Mouse (Mus musculus): ENCODE results near the gene St3gal5. TPM values are rescaled to one million over a fixed set of nuclear protein-coding genes. Genes with fewer than 3 reads are reported as not detected.

The St3gal5 gene
- polyA plus RNA-seq, 1 experiment from 2014 or later, result 38.2 TPM

DNA sequence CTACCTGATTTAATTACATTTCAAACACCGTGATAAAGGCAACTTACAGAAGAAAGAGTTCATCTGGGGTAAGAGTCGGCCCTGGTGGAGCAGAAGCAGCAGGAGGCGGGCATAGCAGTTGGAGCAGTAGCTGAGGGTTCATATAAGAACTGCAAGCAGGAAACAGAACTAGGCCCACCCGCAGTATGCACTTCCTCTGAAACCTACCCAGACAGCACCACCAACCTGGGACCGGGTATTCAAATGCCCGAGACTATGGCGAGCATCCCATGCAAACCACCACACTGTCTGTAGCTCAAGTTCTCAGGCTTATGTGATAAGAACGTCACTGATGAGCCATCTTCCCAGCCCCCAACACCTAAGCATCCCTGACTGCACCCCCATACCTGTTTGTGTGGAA lies 58.3 kb downstream of the St3gal5 start:
- Histone ChIP-seq H3K4me2 (no peak overlapping the region), H3K9ac (no peak overlapping the region), H3K27ac (no peak overlapping the region), H3K27me3 (replicated peaks) (no peaks in the 10 kb centered on the region), H3K4me1 (no peaks in the 10 kb centered on the region), H3K9me3 (no peaks in the 10 kb centered on the region), H3K4me3 (replicated peaks) (no peak overlapping the region), H3K36me3 (no peaks in the 10 kb centered on the region)
- no peak for ATAC-seq (ENCODE audit: insufficient read depth, low FRiP score, low read depth)
- WGBS, result 88% methylated on average over 8 of the region's 8 CpGs

DNA sequence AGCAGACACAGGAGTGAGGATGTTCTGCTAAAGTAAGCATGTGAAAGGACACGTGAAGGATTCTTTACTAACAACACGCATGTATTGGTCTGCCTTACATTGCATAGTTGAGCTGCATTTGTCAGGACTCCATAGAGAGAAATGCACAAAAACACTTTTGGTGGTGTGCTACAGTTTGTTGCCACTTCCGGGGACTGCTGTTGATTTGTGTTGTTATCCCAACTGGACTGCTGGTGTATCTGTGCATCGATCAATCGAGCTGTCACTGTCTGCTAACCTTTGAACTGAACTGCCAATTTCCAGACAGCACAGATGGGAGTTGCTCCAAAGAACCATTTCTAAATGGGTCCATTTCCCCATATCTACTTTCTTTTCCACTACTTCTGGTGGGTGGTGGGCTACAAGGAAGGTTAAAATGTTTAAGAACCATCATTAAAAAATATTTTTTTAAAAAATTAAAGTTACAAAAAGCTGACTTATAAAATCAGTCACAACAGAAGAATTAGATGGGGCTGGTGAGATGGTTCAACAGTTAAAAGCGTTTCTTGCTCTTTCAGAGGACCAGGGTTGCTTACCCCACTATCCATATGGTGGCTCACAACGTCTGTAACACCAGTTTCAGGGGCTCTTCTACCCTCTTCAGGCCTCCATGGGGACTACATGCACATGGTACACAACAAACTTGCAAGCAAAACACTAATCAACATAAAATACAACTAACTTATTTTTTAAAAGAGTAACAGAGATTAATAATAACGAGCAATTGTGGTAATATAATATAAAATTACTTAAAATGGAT lies 61.8 kb downstream of the St3gal5 start:
- no peaks in the 10 kb centered on the region for H3K4me1 ChIP-seq
- H3K9ac ChIP-seq, result no peak overlapping the region
- no peak overlapping the region for H3K27ac ChIP-seq
- no peak overlapping the region for H3K4me3 ChIP-seq (replicated peaks)
- H3K36me3 ChIP-seq, result no peaks in the 10 kb centered on the region
- H3K9me3 ChIP-seq, result no peaks in the 10 kb centered on the region
- WGBS, result 84% methylated on average over 8 of the region's 8 CpGs
- H3K27me3 ChIP-seq (replicated peaks), result no peaks in the 10 kb centered on the region
- no peak for ATAC-seq (ENCODE audit: insufficient read depth, low FRiP score, low read depth)
- no peak overlapping the region for H3K4me2 ChIP-seq

- Histone ChIP-seq H3K4me3 (replicated peaks) (no peak overlapping the region), H3K36me3 (no peaks in the 10 kb centered on the region), H3K27me3 (replicated peaks) (no peaks in the 10 kb centered on the region), H3K27ac (no peak overlapping the region), H3K9me3 (no peaks in the 10 kb centered on the region), H3K9ac (no peak overlapping the region), H3K4me1 (peaks cover 6% of the 10 kb centered on the region; the same call in 1 of the 2 replicates), H3K4me2 (no peak overlapping the region)
- 68% methylated on average over 10 of the region's 10 CpGs for WGBS
- no peak for ATAC-seq (ENCODE audit: insufficient read depth, low FRiP score, low read depth)
Measured at GRCm38 (mm10) chr6:72159861-72160395, 62.5 kb downstream of the St3gal5 start.

- Histone ChIP-seq H3K27ac (no peak overlapping the region), H3K4me3 (replicated peaks) (no peak overlapping the region), H3K36me3 (no peaks in the 10 kb centered on the region), H3K9me3 (no peaks in the 10 kb centered on the region), H3K4me2 (no peak overlapping the region), H3K9ac (no peak overlapping the region), H3K4me1 (peaks cover 8% of the 10 kb centered on the region; the same call in 1 of the 2 replicates), H3K27me3 (replicated peaks) (no peaks in the 10 kb centered on the region)
- 80% methylated on average over 3 of the region's 3 CpGs for WGBS
- no peak for ATAC-seq (ENCODE audit: insufficient read depth, low FRiP score, low read depth)
Measured at GRCm38 (mm10) chr6:72160991-72161390, 63.6 kb downstream of the St3gal5 start.

- Histone ChIP-seq H3K27ac (no peak overlapping the region), H3K27me3 (replicated peaks) (no peaks in the 10 kb centered on the region), H3K4me3 (replicated peaks) (no peak overlapping the region), H3K9ac (no peak overlapping the region), H3K4me1 (peaks cover 8% of the 10 kb centered on the region; the same call in 1 of the 2 replicates), H3K36me3 (no peaks in the 10 kb centered on the region), H3K4me2 (no peak overlapping the region), H3K9me3 (no peaks in the 10 kb centered on the region)
- no peak for ATAC-seq (ENCODE audit: insufficient read depth, low FRiP score, low read depth)
- WGBS, result 70% methylated on average over 5 of the region's 5 CpGs
Measured at GRCm38 (mm10) chr6:72161751-72162150, 64.4 kb downstream of the St3gal5 start.

DNA sequence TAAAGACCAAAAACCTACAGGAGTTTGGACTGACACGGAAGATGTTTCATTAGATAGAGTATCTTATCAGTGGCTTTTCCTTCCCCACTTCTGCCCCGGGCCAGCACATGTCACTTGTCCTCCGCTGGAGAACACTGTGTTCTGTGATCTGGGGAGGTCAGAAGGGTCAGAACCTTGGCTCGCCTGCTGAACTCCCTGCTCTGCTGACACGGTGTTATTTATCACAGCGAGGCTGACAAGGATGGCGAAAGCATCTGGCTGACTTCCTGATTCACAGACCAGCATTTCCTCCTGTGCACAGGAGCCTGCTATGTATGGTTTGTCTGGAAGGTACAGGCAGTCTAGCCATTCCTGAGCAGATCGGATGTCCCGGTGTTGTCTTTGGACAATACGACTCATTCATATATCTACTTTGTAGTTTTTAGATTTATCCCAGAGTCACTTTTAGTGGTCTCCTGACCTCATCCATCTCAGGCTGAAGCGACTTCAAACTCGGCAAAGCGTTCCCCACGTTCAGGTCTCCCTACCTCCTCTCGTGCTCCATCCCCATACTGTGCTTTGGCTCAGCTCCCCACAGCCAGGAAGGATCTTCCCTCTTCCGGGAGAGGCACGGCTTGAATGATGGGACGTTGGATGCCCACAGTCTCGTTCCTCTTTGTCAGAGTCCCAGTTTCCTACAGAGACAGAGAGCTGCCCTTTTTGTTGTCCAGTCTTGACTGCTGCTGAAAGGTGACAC lies 64.9 kb downstream of the St3gal5 start:
- no peak overlapping the region for H3K9ac ChIP-seq
- H3K27me3 ChIP-seq (replicated peaks), result no peaks in the 10 kb centered on the region
- ATAC-seq (ENCODE audit: insufficient read depth, low FRiP score, low read depth), result peak; percentile 25; the same call in 1 of the 2 replicates
- no peaks in the 10 kb centered on the region for H3K36me3 ChIP-seq
- H3K27ac ChIP-seq, result no peak overlapping the region; the same call in 1 of the 2 replicates
- H3K4me1 ChIP-seq, result peaks cover 8% of the 10 kb centered on the region; the same call in 1 of the 2 replicates
- WGBS, result 15% methylated on average over 19 of the region's 19 CpGs
- H3K9me3 ChIP-seq, result no peaks in the 10 kb centered on the region
- peak overlapping the region; percentile 1; the same call in 1 of the 2 replicates for H3K4me2 ChIP-seq
- no peak overlapping the region for H3K4me3 ChIP-seq (replicated peaks)

DNA sequence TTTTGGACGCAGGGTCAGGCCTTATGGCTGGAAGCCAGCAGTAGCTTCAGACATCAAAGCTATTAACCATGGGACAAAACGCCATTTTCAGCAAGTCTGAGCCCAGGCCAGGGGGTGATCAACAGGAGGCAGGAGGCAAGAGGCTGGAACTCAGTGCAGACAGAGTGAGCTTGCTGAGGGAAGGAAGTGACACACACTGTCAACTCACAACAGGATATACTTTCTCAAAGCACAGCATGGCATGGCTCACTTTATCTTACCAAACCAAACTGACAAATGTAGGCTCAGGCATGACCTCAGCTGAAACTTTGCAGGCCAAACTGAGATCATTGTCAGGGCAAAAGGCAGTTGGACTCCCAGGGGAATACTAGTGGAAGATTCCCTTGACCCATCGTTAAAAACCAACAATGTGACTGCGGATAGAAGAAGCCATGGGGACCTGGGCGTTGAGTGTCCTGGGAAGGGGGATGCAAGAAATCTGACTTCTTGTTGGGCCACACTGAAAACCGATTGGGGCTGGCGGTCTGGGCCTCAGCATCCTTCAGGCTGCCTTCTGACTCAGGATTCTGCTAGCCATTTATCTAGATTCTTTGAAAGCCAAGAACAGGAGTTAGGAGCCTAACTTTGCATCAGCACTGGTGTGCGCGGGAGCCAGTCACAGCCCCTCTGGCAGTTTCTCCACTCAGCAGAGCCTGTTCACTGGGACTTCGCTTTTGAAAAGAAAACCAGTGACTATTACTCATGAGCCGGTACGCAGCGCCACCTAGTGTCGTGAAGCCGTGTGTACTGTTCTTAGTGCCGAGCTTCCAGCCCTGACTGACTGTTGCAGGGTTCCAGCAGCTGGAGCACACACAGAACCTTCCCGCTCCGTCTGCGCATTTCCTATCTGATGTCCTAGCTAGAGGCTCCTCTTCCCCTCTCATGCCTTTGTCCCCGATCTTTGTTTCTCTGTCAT lies 67.2 kb downstream of the St3gal5 start:
- 20% methylated on average over 20 of the region's 20 CpGs for WGBS
- Histone ChIP-seq H3K36me3 (no peaks in the 10 kb centered on the region), H3K4me2 (peak overlapping the region; percentile 19; the same call in 1 of the 2 replicates), H3K4me3 (replicated peaks) (no peak overlapping the region), H3K9me3 (no peaks in the 10 kb centered on the region), H3K4me1 (peaks cover 8% of the 10 kb centered on the region; the same call in 1 of the 2 replicates), H3K27me3 (replicated peaks) (no peaks in the 10 kb centered on the region), H3K27ac (no peak overlapping the region), H3K9ac (no peak overlapping the region)
- peak; percentile 76; the same call in 1 of the 2 replicates for ATAC-seq (ENCODE audit: insufficient read depth, low FRiP score, low read depth)

- Histone ChIP-seq H3K4me2 (no peak overlapping the region), H3K27ac (no peak overlapping the region), H3K36me3 (no peaks in the 10 kb centered on the region), H3K9me3 (no peaks in the 10 kb centered on the region), H3K27me3 (replicated peaks) (no peaks in the 10 kb centered on the region), H3K4me3 (replicated peaks) (no peak overlapping the region), H3K4me1 (peaks cover 8% of the 10 kb centered on the region; the same call in 1 of the 2 replicates), H3K9ac (no peak overlapping the region)
- ATAC-seq (ENCODE audit: insufficient read depth, low FRiP score, low read depth), result no peak
- WGBS, result 40% methylated on average over 2 of the region's 2 CpGs
Measured at GRCm38 (mm10) chr6:72165907-72166306, 68.5 kb downstream of the St3gal5 start.

- no peaks in the 10 kb centered on the region for H3K9me3 ChIP-seq
- no peak for ATAC-seq (ENCODE audit: insufficient read depth, low FRiP score, low read depth)
- H3K36me3 ChIP-seq, result no peaks in the 10 kb centered on the region
- no peak overlapping the region for H3K4me2 ChIP-seq
- WGBS, result 84% methylated on average over 3 of the region's 3 CpGs
- no peak overlapping the region for H3K27ac ChIP-seq
- no peak overlapping the region for H3K4me3 ChIP-seq (replicated peaks)
- no peak overlapping the region for H3K9ac ChIP-seq
- no peaks in the 10 kb centered on the region for H3K4me1 ChIP-seq
- no peaks in the 10 kb centered on the region for H3K27me3 ChIP-seq (replicated peaks)
Measured at GRCm38 (mm10) chr6:72171391-72171790, 74.0 kb downstream of the St3gal5 start.

DNA sequence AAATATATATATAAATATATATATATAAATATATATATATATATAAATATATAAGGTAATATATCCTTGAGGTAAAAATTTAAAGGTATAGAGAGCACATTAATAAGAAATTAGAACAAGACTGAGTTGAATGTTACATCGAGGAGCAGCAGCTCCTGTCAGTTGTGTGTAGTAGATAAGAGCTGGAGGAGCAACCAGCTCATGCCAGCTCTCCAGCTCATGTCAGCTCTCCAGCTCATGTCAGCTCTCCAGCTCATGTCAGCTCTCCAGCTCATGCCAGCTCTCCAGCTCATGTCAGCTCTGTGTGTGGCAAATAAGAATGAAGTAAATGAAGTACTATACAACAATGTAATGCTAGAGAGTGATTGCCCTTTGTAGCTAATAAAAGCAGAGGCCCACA lies 76.0 kb downstream of the St3gal5 start:
- no peaks in the 10 kb centered on the region for H3K36me3 ChIP-seq
- H3K4me2 ChIP-seq, result no peak overlapping the region
- no peak for ATAC-seq (ENCODE audit: insufficient read depth, low FRiP score, low read depth)
- H3K4me3 ChIP-seq (replicated peaks), result no peak overlapping the region
- no peaks in the 10 kb centered on the region for H3K27me3 ChIP-seq (replicated peaks)
- no peaks in the 10 kb centered on the region for H3K4me1 ChIP-seq
- 78% methylated on average over 1 of the region's 1 CpGs for WGBS
- no peak overlapping the region for H3K27ac ChIP-seq
- no peak overlapping the region for H3K9ac ChIP-seq
- H3K9me3 ChIP-seq, result no peaks in the 10 kb centered on the region

GRCm38 (mm10) chr6:72175419-72175818 lies 78.0 kb downstream of the St3gal5 start:
- Histone ChIP-seq H3K9ac (no peak overlapping the region), H3K4me1 (peaks cover 12% of the 10 kb centered on the region; the same call in 1 of the 2 replicates), H3K9me3 (no peaks in the 10 kb centered on the region), H3K36me3 (no peaks in the 10 kb centered on the region), H3K27ac (no peak overlapping the region), H3K4me3 (replicated peaks) (no peak overlapping the region), H3K27me3 (replicated peaks) (no peaks in the 10 kb centered on the region), H3K4me2 (no peak overlapping the region)
- ATAC-seq (ENCODE audit: insufficient read depth, low FRiP score, low read depth), result peak; percentile 51; the same call in 1 of the 2 replicates
- 39% methylated on average over 3 of the region's 3 CpGs for WGBS

Data from stomach, embryonic 15.5 days (tissue).